Mouse (Mus musculus): ENCODE results near the gene Ptma. TPM values are rescaled to one million over a fixed set of nuclear protein-coding genes. Genes with fewer than 3 reads are reported as not detected.
"Not testable (repeated sequence)": the region's sequence is repeated elsewhere in the genome, so short reads cannot be mapped to it uniquely, and the experiment has no call there.

The Ptma gene
- 100 to 1,000 TPM in 1 of 2 experiments, 10 to 100 TPM in 1; 58.5 to 108 TPM for total RNA-seq (2021)
- long read RNA-seq, experiment 1, transcript Ptma-201 (5 exons, 1,216 nt), result major isoform, 32 of 36 reads
- long read RNA-seq, experiment 1, partial matches to known transcripts, result 0 of 36 reads
- long read RNA-seq, experiment 1, other reads (novel, unspliced or antisense), result 4 of 36 reads
- long read RNA-seq, experiment 2, transcript Ptma-201 (5 exons, 1,216 nt), result major isoform, 30 of 34 reads
- long read RNA-seq, experiment 2, partial matches to known transcripts, result 0 of 34 reads
- long read RNA-seq, experiment 2, other reads (novel, unspliced or antisense), result 4 of 34 reads

DNA sequence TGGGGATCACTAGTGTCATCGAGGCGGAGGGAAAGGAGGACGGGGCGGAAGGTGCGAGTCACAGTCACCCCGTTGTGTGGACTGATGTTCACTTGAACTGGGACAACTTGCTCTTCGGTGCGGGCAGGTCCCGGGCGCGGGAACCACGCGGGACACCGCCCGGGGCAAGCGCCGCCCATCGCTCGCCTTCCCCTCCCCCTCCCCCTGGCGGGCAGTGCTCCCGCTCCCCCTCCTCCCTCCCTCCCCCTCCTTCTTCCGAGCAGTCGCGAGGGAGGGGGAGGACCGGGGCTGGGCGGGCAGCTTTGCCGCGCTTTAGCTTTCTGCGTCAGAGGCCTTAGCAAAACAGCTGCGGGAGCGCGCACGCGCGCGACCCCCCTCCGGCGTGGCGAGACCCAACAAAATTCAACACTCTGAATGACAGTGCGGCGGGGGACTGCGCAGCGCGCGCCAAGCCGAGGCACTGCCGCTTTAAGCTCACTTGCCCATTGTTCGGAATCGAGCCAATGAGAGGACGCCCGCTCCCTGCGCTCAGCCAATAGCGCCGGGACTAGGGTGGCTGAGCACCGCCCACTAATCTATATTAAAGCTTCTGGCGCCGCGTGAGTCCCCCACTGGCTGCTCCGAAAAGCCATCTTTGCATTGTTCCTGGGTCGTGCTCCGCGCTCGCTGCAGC, at the start of gene Ptma:
TSS of gene Ptma (plus strand) at position 611 of the 673 bp plus-strand sequence.
- DNase-seq, result peak; percentile 98
- Histone ChIP-seq H3K4me3 (peak within 1 kb of the TSS; percentile 95), H3K27ac (peak within 1 kb of the TSS; percentile 99)
- TF ChIP-seq CTCF (IDR thresholded peaks at IDR 0.05), result no peak
- intact Hi-C loops (cut with DNase I), result no loop called here

GRCm38 (mm10) chr1:86477738-86478285, 48.7 kb upstream of the Ptma start:
- TF ChIP-seq CTCF (IDR thresholded peaks at IDR 0.05), result no peak
- Histone ChIP-seq H3K27ac (no peak overlapping the region), H3K4me3 (no peak overlapping the region)
- intact Hi-C loops (cut with DNase I), result no loop called here
- no peak for DNase-seq

- intact Hi-C loops (cut with DNase I), result no loop called here
- Histone ChIP-seq H3K4me3 (no peak overlapping the region), H3K27ac (no peak overlapping the region)
- no peak for DNase-seq
- TF ChIP-seq CTCF (IDR thresholded peaks at IDR 0.05), result no peak
Measured at GRCm38 (mm10) chr1:86479099-86479825, 47.3 kb upstream of the Ptma start.

- H3K4me3 ChIP-seq, result no peak overlapping the region
- no peak for TF ChIP-seq CTCF (IDR thresholded peaks at IDR 0.05)
- intact Hi-C loops (cut with DNase I), result no loop called here
- DNase-seq, result no peak
- H3K27ac ChIP-seq, result no peak overlapping the region
Measured at GRCm38 (mm10) chr1:86480288-86480687, 46.2 kb upstream of the Ptma start.

DNA sequence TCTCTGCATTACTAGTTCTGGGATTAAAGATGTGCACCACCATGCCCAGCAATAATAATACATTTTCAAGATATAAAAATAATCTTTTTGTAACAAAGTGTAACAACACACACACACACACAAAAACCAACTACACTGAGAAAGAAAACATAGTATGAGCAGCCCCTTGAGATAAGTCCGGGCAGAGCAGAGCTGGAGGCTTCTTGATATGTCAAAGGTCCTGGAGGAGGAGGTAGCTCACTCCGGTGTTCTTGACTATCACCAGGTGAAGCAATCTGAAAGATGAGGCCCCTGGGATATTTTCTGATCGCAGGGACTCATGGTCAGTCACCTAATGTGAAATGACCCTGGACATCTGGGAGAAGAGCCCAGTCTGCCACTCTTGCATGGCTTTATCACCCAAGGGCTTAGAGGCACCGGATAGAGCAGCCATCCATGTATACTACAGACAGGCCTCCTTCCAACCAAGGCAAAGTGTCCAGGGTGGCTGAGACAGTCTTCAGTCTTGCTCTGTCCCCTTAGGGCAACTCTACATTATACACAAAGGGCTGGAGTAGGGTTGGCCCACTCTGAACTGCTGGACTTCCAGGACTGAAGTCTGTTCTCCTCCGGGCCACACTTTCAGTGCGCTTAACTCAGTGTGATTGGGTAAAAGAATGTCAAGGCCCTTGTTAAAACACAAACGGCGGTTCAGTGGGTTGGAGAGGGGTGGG, 45.6 kb upstream of the Ptma start:
- DNase-seq, result no peak
- TF ChIP-seq CTCF (IDR thresholded peaks at IDR 0.05), result no peak
- intact Hi-C loops (cut with DNase I), result no loop called here
- Histone ChIP-seq H3K4me3 (no peak overlapping the region), H3K27ac (no peak overlapping the region)

DNA sequence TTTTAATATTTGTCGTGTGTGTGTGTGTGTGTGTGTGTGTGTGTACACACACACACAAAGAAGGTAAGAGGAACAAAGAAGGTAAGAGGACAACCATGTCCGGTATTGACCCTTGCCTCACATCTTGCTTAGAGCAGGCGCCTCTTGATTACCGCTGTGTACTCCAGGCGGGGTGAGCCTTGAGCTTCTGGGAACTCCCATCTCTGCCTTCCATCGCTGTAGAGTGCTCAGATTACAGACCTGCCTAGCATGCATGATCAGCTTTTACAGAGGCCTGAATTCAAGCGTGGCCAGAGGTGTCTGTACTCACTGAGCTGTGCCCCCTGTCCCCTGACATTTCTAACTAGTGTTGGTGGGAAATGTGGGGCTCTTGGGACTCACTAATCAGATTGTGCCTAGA, 45.1 kb upstream of the Ptma start:
- intact Hi-C loops (cut with DNase I), result no loop called here
- no peak for TF ChIP-seq CTCF (IDR thresholded peaks at IDR 0.05)
- H3K27ac ChIP-seq, result no peak overlapping the region
- no peak overlapping the region for H3K4me3 ChIP-seq
- no peak for DNase-seq

DNA sequence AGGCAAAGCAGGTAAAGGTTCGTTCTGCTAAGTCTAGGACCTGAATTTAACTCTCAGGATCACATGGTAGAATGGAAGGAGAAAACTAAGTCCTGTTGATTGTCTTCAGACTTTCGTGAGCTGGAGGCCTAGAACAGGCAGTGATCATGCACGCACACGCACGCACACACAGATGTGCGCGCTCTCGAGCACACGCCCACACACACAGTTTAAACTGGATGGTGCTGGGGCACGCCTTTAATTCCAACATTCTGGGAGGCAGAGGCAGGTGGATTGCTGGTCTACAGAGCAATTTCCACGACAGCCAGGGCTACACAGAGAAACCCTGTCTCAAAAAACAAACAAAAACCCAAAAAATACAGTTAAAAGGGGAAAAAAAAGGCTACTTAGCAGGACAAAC, 44.2 kb upstream of the Ptma start:
- H3K4me3 ChIP-seq, result no peak overlapping the region
- no peak for DNase-seq
- TF ChIP-seq CTCF (IDR thresholded peaks at IDR 0.05), result no peak
- H3K27ac ChIP-seq, result no peak overlapping the region
- intact Hi-C loops (cut with DNase I), result no loop called here

GRCm38 (mm10) chr1:86482761-86483160, 43.8 kb upstream of the Ptma start:
- no peak overlapping the region for H3K4me3 ChIP-seq
- intact Hi-C loops (cut with DNase I), result no loop called here
- H3K27ac ChIP-seq, result no peak overlapping the region
- no peak for DNase-seq
- TF ChIP-seq CTCF (IDR thresholded peaks at IDR 0.05), result no peak

- no peak for DNase-seq
- TF ChIP-seq CTCF (IDR thresholded peaks at IDR 0.05), result no peak
- Histone ChIP-seq H3K4me3 (no peak overlapping the region), H3K27ac (no peak overlapping the region)
- intact Hi-C loops (cut with DNase I), result no loop called here
Measured at GRCm38 (mm10) chr1:86485346-86485745, 41.2 kb upstream of the Ptma start.

DNA sequence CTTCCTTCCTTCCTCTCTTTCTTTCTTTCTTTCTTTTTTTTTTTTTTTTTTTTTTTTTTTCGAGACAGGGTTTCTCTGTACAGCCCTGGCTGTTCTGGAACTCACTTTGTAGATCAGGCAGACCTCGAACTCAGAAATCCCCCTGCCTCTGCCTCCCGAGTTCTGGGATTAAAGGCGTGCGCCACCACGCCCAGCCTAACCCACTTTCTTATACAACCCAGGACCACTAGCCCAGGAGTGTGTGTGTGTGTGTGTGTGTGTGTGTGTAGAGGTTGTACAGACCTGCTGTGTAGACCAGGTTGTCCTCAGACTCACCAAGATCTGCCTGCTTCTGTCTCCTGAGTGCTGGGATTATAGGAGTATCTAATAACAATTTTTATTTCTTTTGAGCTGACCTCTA, 40.7 kb upstream of the Ptma start:
- H3K27ac ChIP-seq, H3K4me3 ChIP-seq, DNase-seq: not testable (repeated sequence)
- intact Hi-C loops (cut with DNase I), result loop anchor here (2.0 kb wide), 1 partner anchor 13 kb away; no protein-coding TSS in a partner anchor

DNA sequence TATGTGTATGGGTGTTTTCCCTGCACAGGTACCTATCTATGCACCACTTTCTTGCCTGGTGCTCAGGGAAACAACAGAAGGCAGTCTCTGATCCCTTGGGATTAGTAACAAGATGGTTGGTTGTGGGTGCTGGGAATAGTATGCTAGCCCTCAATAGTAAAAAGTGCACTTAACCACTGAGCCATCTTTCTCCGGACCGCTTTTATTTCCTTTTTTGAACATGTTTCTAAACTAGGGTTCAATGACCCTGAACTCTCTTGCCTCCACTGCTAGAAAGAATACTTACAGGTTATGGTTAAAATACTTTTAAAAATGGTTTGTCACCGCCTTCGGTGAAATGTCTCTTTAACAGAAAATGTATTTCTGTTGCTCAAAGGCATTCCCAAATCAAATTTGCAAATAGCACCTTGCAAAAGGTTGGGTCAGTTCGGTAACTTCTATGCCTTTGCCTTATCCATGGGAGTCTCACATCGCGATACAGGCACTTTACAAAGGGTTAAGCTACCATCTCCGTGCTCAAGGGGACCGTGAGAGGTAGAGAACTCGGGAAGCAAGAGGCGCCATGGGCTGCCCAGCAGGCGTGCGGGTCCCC, 39.7 kb upstream of the Ptma start:
- Histone ChIP-seq H3K27ac (peak overlapping the region; percentile 96), H3K4me3 (peak overlapping the region; percentile 76)
- no peak for DNase-seq
- TF ChIP-seq CTCF (IDR thresholded peaks at IDR 0.05), result no peak
- intact Hi-C loops (cut with DNase I), result loop anchor here (1.0 to 2.0 kb wide), 3 partner anchors 14 to 45 kb away; no protein-coding TSS in a partner anchor

All from gastrocnemius, adult 2 months (tissue).